Mouse (Mus musculus) kidney, adult 2 months (tissue): ENCODE results near the gene Tmem217.

Source experiments
- CTCF ChIP-seq: fragments of 200-500 bp; conservative IDR thresholded peaks from 2 replicates; pipeline ENCODE4 v1.5.1; 2011; ENCODE audit warnings: low read depth, mild to moderate bottlenecking, control low read depth, low read length, moderate library complexity, mixed read lengths; ENCODE audit not compliant: insufficient read depth, insufficient read length
- POLR2A ChIP-seq: fragments of 200-500 bp; IDR thresholded peaks from one replicate; pipeline ENCODE4 v1.6.1; 2011; ENCODE audit warnings: low read depth, low read length, control low read depth

- TF ChIP-seq POLR2A (no peak), CTCF (no peak)
Observed at GRCm38 (mm10) chr17:29508927-29509608, 43.1 kb downstream of the Tmem217 start.
